Mouse (Mus musculus): Measurements from ENCODE around the gene Fam171a2.

The Fam171a2 gene

DNA sequence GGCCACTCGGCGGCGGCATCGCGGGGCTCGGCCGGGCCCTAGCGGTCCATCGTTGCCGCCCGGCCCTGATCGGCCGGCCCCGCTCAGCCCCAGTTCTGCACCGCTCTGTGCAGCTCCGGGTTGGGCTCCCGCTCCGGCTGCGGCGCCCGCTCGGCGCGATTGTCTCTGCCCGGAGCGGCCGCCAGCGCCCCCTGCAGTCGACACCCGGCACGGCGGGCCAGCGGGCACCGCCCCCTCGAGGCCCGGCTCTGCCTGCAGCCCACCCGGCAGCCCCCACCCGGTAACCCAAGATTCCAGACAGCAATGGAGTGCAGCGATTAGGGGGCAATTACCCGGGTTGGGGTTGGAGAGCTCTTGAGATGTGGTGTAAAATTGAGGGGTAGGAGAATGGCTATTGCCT lies at the start of gene Fam171a2:
Gene Fam171a2 (minus strand): TSS at position 186 of the 400 bp plus-strand sequence.
- DNase-seq (ENCODE audit: low spot score in 2 of 2): peak; percentile 82 to 86

DNA sequence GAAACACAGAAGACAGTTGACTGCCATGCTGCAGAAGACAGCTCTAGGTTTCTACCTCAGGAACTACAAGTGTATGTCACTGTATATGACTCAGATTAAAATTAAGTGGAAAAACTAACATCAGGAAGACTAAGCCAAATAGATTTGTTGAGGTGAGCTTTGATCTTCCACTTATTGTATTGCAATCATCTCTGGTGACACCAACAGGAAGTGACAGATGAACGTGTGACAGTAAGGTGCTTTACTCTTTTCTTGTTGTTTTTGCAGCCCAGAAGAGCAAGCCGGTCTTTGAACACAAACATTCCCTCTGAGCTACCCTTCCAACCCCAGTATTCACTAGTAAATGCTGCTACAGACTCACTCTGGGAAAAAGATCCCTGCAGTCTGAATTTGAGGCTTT lies 49.2 kb upstream of the Fam171a2 start:
- DNase-seq (ENCODE audit: low spot score in 2 of 2): no peak

DNA sequence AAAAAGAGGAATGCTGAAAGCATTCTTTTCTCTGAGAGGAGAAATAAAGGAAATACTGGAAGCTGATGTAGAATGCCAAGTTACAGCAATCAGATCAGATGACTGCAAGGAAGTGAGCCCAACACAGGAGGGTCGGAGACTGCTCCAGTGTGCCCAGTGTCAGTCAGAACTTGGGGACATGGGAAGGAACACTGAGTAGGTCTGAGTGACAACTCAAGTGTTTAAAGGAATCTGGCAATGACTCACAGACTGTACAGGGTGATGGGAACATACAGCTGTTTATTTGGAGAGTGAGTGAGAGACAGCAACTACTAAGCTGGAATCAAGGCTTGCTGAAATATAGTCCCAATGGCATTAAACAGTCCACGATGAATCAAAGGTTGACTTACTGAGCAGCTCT lies 48.7 kb upstream of the Fam171a2 start:
- DNase-seq (ENCODE audit: low spot score in 2 of 2): no peak

DNA sequence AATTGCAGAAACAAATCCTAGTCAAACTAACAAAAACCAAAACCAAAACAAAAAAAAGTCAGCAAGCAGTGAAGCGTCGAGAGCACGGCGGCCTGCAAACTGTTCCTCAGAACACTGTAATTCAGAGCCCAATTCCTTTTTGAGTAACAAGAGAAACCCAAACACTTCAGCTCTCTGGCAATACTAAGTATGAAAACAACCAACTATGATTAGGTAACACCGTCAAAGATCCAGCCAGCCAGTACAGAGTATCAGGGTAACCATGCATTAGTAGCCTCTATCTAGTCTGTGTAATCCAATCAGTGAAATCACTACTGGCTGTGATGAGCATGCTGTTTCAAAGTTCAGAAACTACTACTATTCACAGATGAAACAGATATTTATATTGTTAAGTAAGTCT lies 48.3 kb upstream of the Fam171a2 start:
- DNase-seq (ENCODE audit: low spot score in 2 of 2): no peak

DNA sequence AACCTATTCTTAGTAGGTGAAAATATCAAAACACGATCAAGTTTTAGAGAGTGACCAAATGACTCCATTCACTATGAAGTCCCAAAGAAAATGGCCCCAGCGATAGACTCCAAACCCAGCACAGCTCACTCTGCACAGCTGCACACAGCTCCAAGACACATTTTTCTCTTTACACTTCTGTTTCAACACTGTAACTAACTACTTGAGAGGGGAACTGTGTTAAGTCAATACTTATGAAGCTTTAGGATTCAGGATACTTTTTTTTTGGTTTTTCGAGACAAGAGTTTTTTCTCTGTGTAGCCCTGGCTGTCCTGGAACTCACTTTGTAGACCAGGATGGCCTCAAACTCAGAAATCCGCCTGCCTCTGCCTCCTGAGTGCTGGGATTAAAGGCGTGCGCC lies 47.6 kb upstream of the Fam171a2 start:
- DNase-seq (ENCODE audit: low spot score in 2 of 2): no peak

DNA sequence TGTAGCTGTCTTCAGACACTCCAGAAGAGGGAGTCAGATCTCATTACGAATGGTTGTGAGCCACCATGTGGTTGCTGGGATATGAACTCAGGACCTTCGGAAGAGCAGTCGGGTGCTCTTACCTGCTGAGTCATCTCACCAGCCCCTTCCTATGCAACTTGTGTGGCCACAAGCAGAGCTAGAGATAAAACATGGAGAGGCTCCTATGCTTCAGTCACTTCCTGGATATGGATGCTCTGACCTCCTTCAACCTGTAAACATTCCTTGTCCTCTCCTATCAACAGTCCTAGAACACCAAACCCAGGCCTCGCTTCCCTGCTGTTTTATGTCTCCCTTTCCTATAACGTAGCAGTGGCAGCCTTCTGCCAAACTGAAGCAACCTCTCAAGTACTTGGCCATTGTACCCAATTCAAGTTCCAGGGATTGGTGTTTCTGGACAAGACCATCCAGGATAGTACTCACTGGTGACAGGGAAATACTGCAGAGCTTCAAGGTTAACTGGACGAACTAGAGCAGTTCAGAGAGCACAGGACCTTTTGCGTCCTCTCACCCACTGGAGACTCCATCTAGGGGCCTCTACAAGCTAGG lies 46.7 kb upstream of the Fam171a2 start:
- DNase-seq (ENCODE audit: low spot score in 2 of 2): no peak

DNA sequence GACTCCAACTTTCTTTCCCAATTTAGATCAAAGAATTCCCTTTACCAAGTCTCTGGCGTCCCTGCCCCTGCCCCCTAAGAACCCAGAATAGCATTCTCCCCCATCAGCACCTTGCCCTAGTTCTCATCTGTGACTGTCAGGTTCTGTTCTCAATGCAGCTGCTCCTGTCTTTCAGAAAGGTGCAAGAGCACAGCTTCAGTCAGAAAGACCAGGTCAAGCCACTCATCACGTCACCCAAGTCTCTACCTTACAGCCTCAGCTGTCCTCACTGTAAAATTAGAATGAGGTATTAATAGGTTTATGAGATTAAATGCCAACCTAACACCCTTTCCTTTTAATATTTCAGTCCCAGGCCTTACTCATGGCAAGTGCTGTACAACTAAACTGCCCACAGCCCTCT lies 45.8 kb upstream of the Fam171a2 start:
- DNase-seq (ENCODE audit: low spot score in 2 of 2): no peak

DNA sequence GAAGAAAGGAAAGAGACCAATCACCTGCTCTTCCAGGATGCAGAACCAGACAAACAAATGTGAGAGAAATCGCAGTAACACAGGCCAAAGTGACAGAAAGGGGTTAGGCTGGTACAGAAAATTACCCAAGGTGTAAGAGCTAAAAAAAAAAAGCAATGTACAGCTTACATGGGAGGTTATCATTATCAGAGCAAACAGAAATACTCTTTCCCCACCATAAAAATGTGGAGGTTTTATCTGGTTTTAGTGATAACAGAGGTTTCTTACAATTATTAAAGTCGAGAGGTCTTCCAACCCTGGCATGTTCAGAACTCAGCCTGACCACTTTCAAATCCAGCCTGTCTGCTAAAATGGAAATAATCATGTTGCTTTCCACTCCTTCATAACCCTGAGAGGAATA lies 40.4 kb upstream of the Fam171a2 start:
- no peak for DNase-seq (ENCODE audit: low spot score in 2 of 2)

DNA sequence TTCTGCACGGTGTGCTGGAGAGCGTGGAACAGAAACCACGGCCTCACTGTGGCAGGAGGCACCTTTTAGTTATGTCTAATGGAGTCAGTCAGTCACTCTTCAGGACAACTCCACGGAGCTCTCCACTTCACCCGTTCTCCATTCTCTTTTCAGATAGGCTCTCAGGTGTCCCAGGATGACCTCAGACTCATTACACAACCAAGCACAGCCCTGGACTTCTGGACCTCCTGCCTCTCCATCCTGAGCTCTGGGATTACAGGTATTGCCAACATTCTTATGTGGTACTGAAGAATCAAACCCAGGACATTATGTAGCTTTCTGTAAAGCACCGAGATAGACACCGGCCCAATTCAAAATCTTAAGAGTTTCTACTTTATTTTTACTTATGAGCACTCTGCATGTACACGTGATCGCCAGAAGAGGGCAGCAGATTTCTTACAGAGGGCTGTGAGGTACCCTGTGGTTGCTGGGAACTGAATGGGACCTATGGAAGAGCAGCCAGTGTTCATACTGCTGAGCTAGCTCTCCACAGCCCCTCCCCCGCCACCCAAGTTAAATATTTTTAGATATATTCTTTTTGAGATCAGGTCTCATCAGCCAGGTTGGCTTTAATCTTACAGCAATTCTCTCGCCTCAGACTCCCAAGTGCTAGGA lies 39.4 kb upstream of the Fam171a2 start:
- DNase-seq (ENCODE audit: low spot score in 2 of 2): no peak

DNA sequence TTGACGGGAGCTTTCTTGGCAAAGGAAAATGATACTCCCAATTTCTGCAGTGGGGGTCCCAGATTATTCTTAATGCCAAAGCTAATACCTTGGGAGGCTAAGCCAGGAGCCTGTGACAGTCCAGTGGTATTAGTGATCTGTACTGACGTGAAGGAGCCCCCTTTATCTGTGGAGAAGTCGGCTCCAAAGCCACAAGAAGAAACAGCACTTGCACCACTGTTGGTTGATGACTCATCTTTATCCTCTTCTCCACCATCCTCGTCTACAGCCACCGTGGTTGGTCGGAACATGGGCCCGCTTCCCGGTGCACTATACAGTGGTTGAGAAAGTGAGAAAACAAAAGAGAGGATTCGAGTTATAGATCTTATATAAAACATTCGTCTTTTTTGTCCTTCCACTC lies 34.3 kb upstream of the Fam171a2 start:
- DNase-seq (ENCODE audit: low spot score in 2 of 2): no peak

DNA sequence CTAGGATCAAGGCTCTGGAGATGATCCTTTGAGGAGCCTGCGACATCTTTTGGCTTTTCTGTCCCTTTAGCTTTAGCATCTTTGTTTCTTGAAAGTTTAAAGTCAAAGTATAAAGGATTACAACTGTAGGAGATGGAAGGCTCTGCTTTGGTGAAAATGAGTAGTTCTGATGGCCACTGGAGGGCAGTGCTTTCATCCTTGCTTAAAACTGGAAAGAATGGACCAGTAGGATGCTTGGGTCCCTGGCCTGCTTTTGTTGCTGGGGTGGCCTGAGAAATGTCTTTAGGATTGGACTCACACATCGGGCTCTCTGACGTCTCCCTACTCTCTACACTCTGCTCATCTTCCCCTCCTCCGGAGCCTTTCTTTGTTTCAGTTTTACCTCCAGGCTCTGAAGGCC lies 33.4 kb upstream of the Fam171a2 start:
- DNase-seq (ENCODE audit: low spot score in 2 of 2): no peak

DNA sequence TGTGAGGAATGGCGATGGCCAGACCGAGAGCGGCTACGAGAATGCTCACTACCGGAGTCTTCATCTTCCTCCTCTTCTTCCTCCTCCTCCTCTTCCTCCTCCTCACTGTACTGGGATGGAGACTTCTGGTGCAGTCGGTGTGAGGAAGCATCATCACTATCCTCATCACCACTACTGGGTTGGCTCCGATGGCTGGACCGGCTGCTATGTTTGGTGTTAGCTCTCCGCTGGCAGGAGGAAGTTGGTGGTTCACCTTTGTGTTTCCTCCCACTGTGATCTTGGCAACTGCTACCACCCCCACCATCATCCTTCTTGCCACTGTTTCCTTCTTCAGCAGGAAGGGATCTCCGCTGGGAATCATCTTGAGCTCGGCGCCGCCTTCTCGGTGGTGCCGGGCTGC lies 32.6 kb upstream of the Fam171a2 start:
- DNase-seq (ENCODE audit: low spot score in 2 of 2): no peak

DNA sequence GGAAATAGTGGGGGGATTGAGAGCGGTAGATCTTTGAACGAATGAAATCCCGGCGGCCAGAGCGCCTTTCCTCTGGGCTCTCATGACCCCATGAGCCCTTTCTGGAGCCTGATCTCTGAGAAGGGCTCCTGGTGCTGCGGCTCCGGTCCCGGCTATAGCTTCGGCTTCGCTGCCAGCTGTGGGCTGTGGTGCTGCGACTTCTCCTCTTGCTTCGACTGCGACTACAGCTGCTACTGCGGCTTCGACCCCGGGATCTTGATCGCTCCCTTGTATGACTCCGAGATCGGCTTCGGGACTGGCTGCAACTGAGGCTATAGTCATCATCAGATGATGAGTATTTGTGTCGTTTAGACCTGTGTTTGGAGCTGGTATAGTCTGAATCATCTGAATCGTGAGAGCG lies 32.1 kb upstream of the Fam171a2 start:
- no peak for DNase-seq (ENCODE audit: low spot score in 2 of 2)

DNA sequence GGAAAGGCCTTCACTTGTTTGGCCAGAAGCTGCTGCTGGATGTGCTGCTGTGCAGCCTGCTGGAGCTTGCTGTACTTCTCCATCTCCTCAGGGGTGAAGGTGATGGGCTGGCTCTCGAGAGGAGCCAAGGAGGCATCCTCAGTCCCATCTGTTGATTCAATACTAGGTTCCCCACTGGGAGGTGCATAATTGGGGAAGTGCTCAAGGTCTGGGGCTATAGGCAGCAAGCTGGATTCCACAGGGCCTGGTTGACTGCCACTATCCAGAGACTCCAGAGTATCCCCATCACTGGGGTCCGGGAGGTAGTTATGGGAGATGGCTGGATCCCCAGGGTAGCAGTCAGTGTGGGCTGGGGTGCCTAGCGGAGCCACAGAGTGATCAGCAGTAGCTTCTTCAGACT lies 31.2 kb upstream of the Fam171a2 start:
- DNase-seq (ENCODE audit: low spot score in 2 of 2): no peak

DNA sequence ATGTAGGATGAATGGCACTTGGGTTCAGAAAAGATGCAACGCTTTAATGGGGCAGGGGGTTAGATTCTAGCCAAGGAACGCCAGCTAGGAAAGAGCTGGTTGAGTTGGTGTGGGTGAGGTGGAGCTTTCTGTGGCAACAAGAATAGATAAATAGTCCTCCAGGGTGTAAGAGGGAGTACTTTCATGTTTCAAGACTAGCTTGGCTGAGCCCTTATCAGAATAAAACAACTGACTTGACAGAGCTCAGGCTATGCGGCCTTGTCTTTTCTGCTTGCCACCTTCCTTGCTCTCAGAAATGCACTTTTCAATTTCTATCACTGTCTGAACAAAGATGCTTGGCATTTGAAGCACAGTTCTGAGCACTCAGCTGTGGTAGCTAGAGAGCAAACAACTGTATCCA lies 27.5 kb upstream of the Fam171a2 start:
- no peak for DNase-seq (ENCODE audit: low spot score in 2 of 2)

DNA sequence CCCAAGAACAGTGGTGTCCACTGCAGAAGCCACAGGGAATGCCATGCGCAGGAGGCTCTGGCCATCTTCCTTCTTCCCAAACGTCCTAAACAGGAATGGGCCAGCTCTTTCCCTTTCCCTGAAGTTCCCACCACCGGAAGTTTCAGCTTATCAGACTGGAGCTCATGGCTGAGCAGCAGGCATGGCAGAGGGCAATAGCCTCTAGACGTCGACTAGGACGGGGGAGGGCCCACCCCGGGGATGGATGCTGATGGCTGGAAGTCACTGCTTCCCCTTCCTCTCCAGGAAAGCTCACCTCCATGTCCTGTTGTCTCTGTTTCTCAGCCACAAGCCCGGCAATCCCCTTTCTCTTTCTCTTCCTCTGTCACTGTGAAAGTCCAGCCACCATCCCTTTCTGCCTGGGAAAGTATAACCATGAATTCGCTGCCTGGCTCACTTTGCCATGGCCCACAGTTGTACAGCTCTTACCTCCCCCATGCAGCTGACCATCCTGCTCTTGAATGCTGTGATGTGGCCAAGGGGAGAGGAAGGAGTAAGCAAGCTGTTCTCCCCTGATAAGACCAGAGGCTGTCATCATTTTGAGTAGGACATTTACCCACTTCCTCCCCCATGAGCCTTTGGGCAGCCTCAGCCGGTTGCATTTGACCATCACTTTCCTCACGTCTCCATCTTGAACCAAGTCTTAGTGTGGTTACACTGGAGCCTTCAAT lies 22.3 kb upstream of the Fam171a2 start, which contains the start of gene Itga2b:
Gene Itga2b (minus strand): TSS at position 475 of the 710 bp plus-strand sequence.
- no peak for DNase-seq (ENCODE audit: low spot score in 2 of 2)

DNA sequence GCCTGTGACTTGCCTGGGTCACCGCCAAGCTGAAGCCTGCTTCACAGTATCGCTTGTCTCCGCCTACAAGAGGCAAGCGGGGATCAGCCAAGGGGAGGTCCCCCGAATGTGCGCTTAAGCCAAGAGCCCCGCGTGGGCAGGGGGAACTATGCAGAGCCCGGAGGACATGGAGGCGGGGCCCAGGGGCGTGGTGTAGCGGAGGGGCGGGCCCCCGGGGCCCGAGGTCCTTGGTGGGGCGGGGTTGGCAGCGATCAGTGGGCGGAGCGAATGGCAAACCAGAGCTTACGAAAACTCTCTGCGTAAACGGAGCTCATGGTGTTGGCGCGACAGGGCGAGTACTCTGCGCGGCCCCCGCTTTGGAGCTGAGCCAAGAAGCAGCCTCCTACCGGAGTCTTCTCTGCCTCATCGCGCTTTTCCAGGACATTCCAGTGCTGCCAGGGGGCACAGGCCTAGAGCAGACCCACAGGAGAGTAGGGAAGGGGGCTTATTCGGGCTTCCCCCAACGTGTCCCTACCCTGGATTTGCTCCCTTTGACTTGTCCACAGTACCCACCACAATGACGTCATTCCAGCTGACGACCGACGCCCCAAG lies 19.7 kb upstream of the Fam171a2 start:
- peak; percentile 99 to 100 for DNase-seq (ENCODE audit: low spot score in 2 of 2)

DNA sequence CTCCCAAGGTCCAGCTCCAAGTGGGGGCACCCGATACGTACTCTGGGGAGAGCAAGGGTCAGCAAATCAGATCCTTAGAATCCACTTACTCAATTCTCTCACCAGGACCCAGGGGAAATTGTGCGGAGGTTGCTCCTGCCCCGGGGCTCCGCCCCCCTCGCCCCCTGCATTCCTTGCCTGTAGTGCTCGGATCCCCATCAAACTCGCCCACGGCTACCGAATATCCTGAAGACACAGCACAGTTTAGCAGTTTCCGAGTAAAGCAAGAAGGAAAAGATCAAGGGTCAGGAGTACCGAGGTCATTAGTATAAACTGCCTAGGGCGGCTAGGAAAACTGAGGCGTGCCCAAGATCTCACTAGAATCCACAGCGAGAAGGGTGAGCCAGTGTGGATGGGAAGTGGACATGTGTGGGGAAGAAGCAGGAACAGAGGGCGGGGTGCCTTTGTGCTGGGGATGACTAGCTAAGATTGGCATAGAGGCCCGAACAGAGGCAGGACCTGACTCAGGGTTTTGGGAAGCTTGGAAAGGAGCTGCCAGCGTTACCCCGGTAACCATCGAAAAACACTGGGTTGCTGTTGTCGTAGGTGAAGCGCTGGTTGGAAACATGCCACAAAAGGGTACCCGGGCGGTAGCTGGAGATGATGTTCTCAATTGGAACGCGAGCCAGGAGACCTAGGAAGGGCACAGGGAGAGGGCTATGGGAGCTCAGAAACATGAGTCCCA lies 18.4 kb upstream of the Fam171a2 start:
- peak in 1 of 2 experiments; percentile 41 for DNase-seq (ENCODE audit: low spot score in 2 of 2)

DNA sequence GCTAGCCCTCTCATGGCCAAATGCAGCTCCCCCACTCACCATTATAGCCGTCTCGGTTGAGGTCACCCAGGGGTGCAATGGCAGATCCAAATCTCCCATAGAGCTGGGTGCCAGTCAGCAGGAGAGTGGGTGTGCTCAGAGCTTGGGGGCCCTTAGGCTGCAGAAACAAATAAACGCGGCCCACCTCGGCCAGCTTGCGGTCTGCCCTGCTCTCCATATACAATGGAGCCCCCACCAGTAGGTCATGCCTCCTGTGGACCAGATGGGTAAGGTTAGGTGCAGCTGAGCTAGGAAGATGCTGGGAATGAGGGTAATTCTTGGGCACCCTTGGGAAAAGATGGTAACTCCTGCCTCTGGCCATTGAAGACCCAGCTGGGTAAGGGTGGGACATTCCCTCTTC lies 17.4 kb upstream of the Fam171a2 start:
- no peak for DNase-seq (ENCODE audit: low spot score in 2 of 2)

DNA sequence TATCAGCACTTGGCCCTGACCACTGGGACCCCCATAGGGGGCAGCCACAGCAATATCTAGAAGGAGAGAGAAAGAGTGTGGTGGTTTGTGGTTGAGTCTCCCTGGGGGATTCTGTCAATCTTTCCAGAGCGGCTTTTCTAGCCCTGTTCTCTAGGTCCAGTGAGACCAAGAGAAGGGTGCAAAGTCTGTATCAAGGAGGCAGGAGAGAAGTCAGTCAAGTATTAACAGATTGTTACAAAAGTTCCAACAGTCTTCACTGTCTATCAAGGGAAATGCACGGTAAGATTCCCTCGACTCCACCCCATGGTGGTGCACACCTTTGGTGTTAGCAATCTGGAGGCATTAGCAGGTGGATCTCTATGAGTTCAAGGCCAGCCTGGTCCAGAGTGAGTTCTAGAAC lies 14.3 kb upstream of the Fam171a2 start:
- no peak for DNase-seq (ENCODE audit: low spot score in 2 of 2)

DNA sequence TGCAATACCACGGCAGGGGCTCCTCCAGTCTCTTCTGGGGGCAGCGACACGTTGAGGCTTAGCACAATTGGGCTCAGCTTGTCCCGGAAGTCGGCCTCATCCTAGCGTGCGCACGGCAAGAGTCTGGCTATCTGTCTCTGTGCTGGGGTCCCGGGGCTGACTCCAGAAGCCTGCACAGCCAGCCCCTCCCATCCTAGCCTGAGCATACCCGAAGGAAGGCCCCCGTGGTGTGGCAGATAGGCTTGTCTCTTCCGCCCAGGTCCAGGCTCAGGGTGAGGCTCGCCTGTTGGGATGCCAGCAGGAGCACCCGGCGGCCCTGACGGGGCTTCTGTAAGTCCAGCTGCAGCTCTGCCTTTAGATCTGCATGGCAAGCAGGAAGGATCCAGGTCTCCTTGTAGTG lies 13.1 kb upstream of the Fam171a2 start:
- DNase-seq (ENCODE audit: low spot score in 2 of 2): no peak

DNA sequence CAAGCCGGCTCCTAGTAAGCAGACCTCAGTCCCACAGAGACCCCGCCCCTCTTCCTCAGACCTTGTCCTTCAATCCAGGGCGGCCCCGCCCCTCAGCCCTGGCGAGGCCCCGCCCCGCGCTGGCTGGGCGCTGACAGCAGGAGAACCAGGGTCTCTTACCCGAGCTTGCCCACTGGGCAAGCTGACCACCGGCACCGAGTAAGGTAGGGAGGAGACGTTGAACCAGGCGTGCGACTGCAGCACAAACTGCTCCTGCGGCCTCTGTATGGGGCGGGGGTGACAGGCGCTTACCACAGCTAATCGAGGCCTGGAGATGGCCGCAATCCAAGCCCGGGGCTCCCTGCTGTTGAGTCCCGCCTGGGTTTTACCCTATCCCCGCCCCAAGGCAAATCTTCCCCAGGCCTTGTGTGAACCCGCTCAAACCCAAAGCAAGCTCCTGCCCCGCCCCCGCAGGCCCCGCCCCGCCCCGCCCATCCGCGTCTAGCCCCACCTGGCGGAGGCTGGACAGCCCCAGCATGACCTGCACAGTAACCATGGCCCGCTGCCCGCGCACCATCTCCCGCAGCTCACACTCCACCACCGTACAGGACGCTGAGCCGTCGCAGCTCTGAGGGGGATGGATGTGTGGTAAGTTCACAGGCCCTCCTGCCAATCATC lies 8.4 kb upstream of the Fam171a2 start:
- DNase-seq (ENCODE audit: low spot score in 2 of 2): peak; percentile 72 to 80
